Mouse (Mus musculus): ENCODE data around the gene Itpr3. TPM values are rescaled to one million over a fixed set of nuclear protein-coding genes. Genes with fewer than 3 reads are reported as not detected.

The Itpr3 gene
- polyA plus RNA-seq, 1 experiment: 22.0 TPM

- 90% methylated on average over 7 of the region's 7 CpGs for WGBS
- H3K4me3 ChIP-seq (replicated peaks; ENCODE audit: extremely low read depth, low read depth, low read length): no peak overlapping the region
- DNase-seq: no peak
- TF ChIP-seq CTCF (IDR thresholded peaks at IDR 0.05; ENCODE audit: insufficient read depth, low read length) (no peak), POLR2A (IDR thresholded peaks at IDR 0.05; ENCODE audit: borderline replicate concordance, extremely low read depth, low read depth, low read length) (no peak)
- peaks cover 7% of the 10 kb centered on the region for H3K4me1 ChIP-seq (ENCODE audit: control insufficient read depth, insufficient read depth, low read length)
These were observed 5.6 kb downstream of the Itpr3 start for GRCm38 (mm10) chr17:27062684-27063083.

DNA sequence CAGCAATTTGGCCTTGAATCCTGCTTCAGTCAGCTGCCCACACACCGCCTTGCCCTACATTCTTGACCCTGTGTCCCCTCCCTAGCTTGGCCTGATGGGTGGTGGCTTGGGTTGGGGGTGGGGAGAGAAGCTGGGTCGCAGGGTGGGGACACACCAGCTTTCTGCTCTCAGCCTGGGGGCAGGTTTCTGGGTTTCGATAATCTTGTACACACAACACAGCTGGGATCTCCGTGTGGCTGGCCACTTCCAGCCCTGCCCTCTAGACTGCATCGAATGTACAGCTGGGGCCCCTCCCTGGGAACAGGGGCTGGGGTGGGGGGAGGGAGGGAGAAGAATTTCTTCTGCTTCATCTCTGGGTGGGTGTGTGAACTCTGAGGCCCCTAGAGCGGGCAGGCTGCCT, 6.6 kb downstream of the Itpr3 start:
- no peak for DNase-seq
- Histone ChIP-seq H3K4me1 (ENCODE audit: control insufficient read depth, insufficient read depth, low read length) (peaks cover 6% of the 10 kb centered on the region), H3K4me3 (replicated peaks; ENCODE audit: extremely low read depth, low read depth, low read length) (no peak overlapping the region)
- TF ChIP-seq CTCF (IDR thresholded peaks at IDR 0.05; ENCODE audit: insufficient read depth, low read length): no peak
- TF ChIP-seq POLR2A (IDR thresholded peaks at IDR 0.05; ENCODE audit: borderline replicate concordance, extremely low read depth, low read depth, low read length): no peak
- 39% methylated on average over 6 of the region's 6 CpGs for WGBS

DNA sequence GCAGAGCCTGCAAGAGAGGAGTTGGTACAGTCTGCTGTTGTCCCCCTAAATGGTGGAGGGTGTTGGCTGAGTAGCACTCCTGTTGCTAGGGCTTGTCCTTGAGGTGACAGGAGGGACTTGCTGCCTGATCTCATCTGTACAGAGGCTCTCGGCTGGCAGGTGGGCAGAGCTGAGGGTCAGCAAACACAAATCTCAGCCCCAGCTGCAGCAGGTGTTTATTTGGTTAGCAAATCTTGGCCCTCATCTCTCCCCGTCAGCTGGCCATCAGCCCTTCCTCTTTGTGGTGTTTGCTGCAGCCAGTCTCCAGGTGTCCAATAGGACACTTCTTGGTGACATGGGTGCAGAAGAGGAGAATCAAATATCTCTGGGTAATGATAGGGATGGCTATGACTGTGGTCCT, 7.1 kb downstream of the Itpr3 start:
- Histone ChIP-seq H3K4me3 (replicated peaks; ENCODE audit: extremely low read depth, low read depth, low read length) (no peak overlapping the region), H3K4me1 (ENCODE audit: control insufficient read depth, insufficient read depth, low read length) (peaks cover 4% of the 10 kb centered on the region; the same call in 1 of the 2 replicates)
- no peak for TF ChIP-seq CTCF (IDR thresholded peaks at IDR 0.05; ENCODE audit: insufficient read depth, low read length)
- TF ChIP-seq POLR2A (IDR thresholded peaks at IDR 0.05; ENCODE audit: borderline replicate concordance, extremely low read depth, low read depth, low read length): no peak
- no peak for DNase-seq
- 67% methylated on average over 2 of the region's 2 CpGs for WGBS

- DNase-seq: no peak
- no peak overlapping the region for H3K4me3 ChIP-seq (replicated peaks; ENCODE audit: extremely low read depth, low read depth, low read length)
- TF ChIP-seq CTCF (IDR thresholded peaks at IDR 0.05; ENCODE audit: insufficient read depth, low read length): no peak
- 74% methylated on average over 7 of the region's 7 CpGs for WGBS
- peaks cover 4% of the 10 kb centered on the region; the same call in 1 of the 2 replicates for H3K4me1 ChIP-seq (ENCODE audit: control insufficient read depth, insufficient read depth, low read length)
These were observed 9.0 kb downstream of the Itpr3 start for GRCm38 (mm10) chr17:27066065-27066464.

DNA sequence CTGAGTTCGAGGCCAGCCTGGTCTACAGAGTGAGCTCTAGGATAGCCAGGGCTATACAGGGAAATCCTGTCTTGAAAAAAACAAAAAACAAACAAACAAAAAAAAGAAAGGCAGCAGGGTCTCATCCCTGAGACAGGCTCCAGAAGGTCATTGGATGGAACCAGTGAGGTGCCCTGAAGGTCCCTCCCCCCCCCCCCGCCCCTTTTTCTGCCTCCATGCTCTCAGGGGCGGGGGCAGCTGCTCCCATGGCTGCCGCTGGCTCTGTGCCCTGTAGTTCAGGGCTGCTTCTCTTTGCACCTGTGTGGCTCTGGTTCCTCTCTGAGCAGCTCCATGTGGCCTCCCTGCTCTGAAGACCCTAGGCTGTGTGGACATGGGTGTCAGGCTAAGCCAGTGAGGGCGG, 12.0 kb downstream of the Itpr3 start:
- TF ChIP-seq CTCF (IDR thresholded peaks at IDR 0.05; ENCODE audit: insufficient read depth, low read length) (no peak), POLR2A (IDR thresholded peaks at IDR 0.05; ENCODE audit: borderline replicate concordance, extremely low read depth, low read depth, low read length) (no peak)
- Histone ChIP-seq H3K4me3 (replicated peaks; ENCODE audit: extremely low read depth, low read depth, low read length) (no peak overlapping the region), H3K4me1 (ENCODE audit: control insufficient read depth, insufficient read depth, low read length) (no peaks in the 10 kb centered on the region)
- 86% methylated on average over 4 of the region's 5 CpGs for WGBS
- no peak for DNase-seq

DNA sequence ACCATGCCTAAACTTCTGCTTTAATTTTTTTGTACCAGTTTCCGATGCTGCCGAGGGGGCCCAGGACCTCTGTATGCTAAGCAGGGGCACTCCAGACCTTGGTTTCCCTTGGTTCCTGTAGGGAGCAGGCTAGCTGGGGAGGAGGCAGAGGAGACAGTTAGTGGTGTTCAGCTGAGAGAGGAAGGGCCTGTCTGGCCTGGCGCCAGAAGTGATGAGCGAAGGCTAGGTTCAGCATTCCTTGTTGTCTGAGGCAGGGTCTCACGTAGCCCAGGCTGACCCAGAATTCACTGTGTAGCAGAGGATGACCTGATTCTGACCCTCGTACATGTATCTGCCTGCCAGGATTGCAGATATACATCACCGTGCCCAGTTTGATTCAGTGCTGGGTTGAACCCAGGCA, 13.8 kb downstream of the Itpr3 start:
- H3K4me1 ChIP-seq (ENCODE audit: control insufficient read depth, insufficient read depth, low read length): 0 out of 2 replicates have a peak, but pooled peaks cover 2% of the 10 kb centered on the region
- TF ChIP-seq CTCF (IDR thresholded peaks at IDR 0.05; ENCODE audit: insufficient read depth, low read length) (no peak), POLR2A (IDR thresholded peaks at IDR 0.05; ENCODE audit: borderline replicate concordance, extremely low read depth, low read depth, low read length) (no peak)
- DNase-seq: no peak
- 86% methylated on average over 7 of the region's 7 CpGs for WGBS
- no peak overlapping the region for H3K4me3 ChIP-seq (replicated peaks; ENCODE audit: extremely low read depth, low read depth, low read length)

GRCm38 (mm10) chr17:27071630-27072029, 14.5 kb downstream of the Itpr3 start:
- Histone ChIP-seq H3K4me1 (ENCODE audit: control insufficient read depth, insufficient read depth, low read length) (0 out of 2 replicates have a peak, but pooled peaks cover 2% of the 10 kb centered on the region), H3K4me3 (replicated peaks; ENCODE audit: extremely low read depth, low read depth, low read length) (no peak overlapping the region)
- 43% methylated on average over 6 of the region's 6 CpGs for WGBS
- DNase-seq: peak; percentile 48
- TF ChIP-seq POLR2A (IDR thresholded peaks at IDR 0.05; ENCODE audit: borderline replicate concordance, extremely low read depth, low read depth, low read length): no peak
- peak; percentile 57 for TF ChIP-seq CTCF (IDR thresholded peaks at IDR 0.05; ENCODE audit: insufficient read depth, low read length)

DNA sequence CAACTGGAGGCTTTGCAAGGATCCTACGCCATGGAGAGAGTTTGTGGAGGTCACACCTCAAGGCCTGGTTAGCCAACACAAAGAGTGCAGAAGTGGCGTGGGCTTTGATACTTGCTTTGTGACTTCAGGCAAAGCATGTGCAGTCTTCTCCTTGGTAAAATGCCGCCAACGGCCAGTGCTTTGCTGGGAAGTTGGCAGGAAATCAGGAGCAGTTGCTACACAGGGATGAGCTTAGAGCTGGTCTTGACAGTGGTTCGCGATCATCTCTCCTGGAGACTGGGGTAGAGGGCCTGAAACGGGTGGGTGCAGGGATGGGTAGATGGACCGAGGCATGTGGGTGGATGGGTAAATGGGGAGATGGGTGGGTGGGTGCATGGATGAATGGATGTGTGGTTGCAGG, 15.3 kb downstream of the Itpr3 start:
- WGBS: 93% methylated on average over 8 of the region's 8 CpGs
- H3K4me1 ChIP-seq (ENCODE audit: control insufficient read depth, insufficient read depth, low read length): 0 out of 2 replicates have a peak, but pooled peaks cover 2% of the 10 kb centered on the region
- no peak for TF ChIP-seq CTCF (IDR thresholded peaks at IDR 0.05; ENCODE audit: insufficient read depth, low read length)
- no peak for TF ChIP-seq POLR2A (IDR thresholded peaks at IDR 0.05; ENCODE audit: borderline replicate concordance, extremely low read depth, low read depth, low read length)
- no peak overlapping the region for H3K4me3 ChIP-seq (replicated peaks; ENCODE audit: extremely low read depth, low read depth, low read length)
- DNase-seq: no peak

DNA sequence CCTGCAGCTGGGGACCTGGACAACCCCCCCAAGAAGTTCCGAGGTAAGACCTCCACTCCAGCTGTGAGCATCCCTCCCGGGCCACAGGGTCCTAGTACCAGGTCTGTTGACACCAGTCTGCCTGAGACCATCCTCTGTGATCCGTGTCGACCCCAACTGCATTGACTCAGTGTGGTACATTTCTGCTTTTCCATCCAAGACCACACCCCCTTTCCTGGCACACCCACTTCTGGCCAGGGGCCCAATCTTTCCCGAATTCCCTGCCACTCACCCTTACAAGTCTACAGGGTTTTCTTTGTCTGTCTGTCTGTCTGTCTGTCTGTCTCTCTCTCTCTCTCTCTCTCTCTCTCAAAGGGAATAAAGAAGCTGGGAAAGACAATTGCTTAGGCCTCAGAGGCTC, 16.0 kb downstream of the Itpr3 start:
- TF ChIP-seq POLR2A (IDR thresholded peaks at IDR 0.05; ENCODE audit: borderline replicate concordance, extremely low read depth, low read depth, low read length) (no peak), CTCF (IDR thresholded peaks at IDR 0.05; ENCODE audit: insufficient read depth, low read length) (no peak)
- 69% methylated on average over 5 of the region's 5 CpGs for WGBS
- no peak overlapping the region for H3K4me3 ChIP-seq (replicated peaks; ENCODE audit: extremely low read depth, low read depth, low read length)
- no peak for DNase-seq
- H3K4me1 ChIP-seq (ENCODE audit: control insufficient read depth, insufficient read depth, low read length): 0 out of 2 replicates have a peak, but pooled peaks cover 2% of the 10 kb centered on the region

GRCm38 (mm10) chr17:27073778-27074177, 16.7 kb downstream of the Itpr3 start:
- Histone ChIP-seq H3K4me1 (ENCODE audit: control insufficient read depth, insufficient read depth, low read length) (0 out of 2 replicates have a peak, but pooled peaks cover 2% of the 10 kb centered on the region), H3K4me3 (replicated peaks; ENCODE audit: extremely low read depth, low read depth, low read length) (no peak overlapping the region)
- TF ChIP-seq CTCF (IDR thresholded peaks at IDR 0.05; ENCODE audit: insufficient read depth, low read length) (no peak), POLR2A (IDR thresholded peaks at IDR 0.05; ENCODE audit: borderline replicate concordance, extremely low read depth, low read depth, low read length) (no peak)
- no peak for DNase-seq
- WGBS: 72% methylated on average over 9 of the region's 9 CpGs

Measured in lung, adult 2 months (tissue).